ENCODE assay signal across 14 mouse cellular contexts in genomic region chr5:14522006-14522405, GRCm38 (mm10).
"Had no signal": no experiment of that assay in that cellular context is flagged by ENCODE, and none has a peak within 500 bp of the region (broad histone marks: within the 10 kb centered on the region; RNA-seq: fewer than 3 reads in every experiment).

No protein-coding gene starts in this region.

- DNase-seq: gastrocnemius, postnatal 14 days; gastrocnemius, postnatal 36 days; heart, adult 11 months; heart, adult 2 months; heart, postnatal 14 days; heart, postnatal 36 days; kidney, adult 11 months; kidney, adult 2 months; kidney, adult 9 months; kidney, postnatal 14 days; kidney, postnatal 36 days; layer of hippocampus, adult 9-11 months; layer of hippocampus, postnatal 36 days; left cerebral cortex, postnatal 4 days had no signal
